Mouse (Mus musculus) left cerebral cortex, postnatal 4 days (tissue): Measurements from ENCODE around the gene Slc6a12. TPM values are rescaled to one million over a fixed set of nuclear protein-coding genes. Genes with fewer than 3 reads are reported as not detected.
A peak's percentile ranks its signal among the peaks of the same experiment; 100 is the strongest.
"Not testable (repeated sequence)": the region's sequence is repeated elsewhere in the genome, so short reads cannot be mapped to it uniquely, and the experiment has no call there.

Source experiments
- DNase-seq: peaks from one replicate; pipeline ENCODE4 v3.0.0-alpha.2; 2022
- intact Hi-C: fragments of 180-260 bp; cut with DNase I; formaldehyde crosslinking; loops from one replicate; pipeline ENCODE4 v1.15.1; 2025
- total RNA-seq, 2 experiments: library from RNA; stranded (reverse); gene quantifications; 2 replicates each; pipeline ENCODE4 v1.2.3; 2021

Slc6a12 gene
- total RNA-seq, 2 experiments from 2014 or later = 1.1 to 1.6 TPM

DNA sequence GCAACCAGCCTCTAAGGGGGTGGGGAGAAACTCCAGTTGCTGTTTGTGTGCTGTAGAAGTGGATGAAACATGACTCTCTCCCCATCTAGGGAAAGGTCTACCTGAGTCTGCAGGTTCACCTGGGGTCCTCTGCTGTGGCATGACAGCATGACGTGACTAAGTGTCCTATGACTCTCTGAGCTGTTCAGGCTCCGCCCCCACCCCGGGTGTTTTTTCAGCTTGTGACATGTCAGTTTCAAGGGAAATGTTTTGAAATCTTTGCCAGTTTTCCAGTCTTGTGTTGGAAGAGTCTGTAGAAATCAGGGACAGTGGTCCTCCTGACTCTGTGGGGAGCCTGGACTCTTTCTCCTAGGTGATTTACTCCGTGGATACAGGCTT, 4.4 kb upstream of the Slc6a12 start:
- intact Hi-C loops = loop anchor here (5.0 kb wide), 1 partner anchor 194 kb away; no protein-coding TSS in a partner anchor

DNA sequence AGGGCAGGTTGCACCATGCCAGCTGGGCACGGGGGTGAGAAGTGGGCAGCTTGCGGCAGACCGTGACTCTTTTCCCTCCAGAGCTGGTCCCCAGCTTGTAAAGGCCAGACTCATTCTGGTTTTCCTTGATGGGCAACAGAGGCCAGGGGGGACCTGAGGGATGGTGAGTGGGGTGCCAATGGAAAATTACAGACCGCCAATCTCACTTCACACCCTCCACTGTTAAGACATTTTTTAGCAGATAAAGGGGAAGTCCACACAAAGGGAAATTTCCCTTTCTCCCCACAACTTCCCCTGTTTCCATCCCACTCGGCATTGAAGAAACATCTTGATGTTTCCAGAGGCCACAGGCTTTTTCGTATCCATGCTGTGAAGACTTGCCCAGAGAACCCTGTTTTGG, 1.2 kb upstream of the Slc6a12 start:
- no peak for DNase-seq
- intact Hi-C loops = no loop called here

More for the DNA sequence above, 4.4 kb upstream of the Slc6a12 start:
- no peak for DNase-seq

DNA sequence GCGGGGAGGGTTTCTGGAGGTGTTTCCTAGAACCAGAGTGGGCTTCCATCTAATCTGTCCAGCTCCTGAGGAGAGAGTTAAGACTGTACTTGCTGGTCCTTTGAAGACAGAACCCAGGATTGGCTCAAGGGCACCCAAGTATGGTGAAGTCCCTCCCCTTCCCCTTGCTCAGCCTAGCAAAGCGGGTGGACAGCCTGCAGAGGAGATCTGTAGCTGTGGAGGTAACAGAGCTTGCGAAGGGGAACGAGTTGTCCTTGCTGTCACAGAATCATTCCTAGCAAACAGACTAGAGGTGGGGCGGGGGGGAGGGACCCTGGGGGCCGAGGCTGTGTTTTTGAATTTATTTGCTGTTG, 871 bp downstream of the Slc6a12 start:
- intact Hi-C loops = no loop called here
- no peak for DNase-seq

DNA sequence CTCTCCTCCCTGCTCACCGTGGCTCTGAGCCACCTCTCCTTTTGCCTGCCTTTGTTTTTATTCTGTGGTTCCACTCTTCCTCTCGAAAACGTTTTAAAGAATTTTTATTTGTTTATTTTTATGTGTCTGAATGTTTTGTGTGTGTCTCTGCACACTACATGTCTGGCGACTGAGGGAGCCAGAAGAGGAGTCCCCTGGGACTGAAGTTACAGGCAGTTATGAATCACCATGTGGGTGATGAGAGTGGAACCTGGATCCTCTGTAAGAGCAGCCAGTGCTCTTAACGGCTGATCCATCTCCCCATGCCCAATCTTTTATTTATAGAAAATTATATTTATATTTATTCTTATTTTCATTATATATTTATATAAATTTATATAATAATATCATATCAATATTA, 1.5 kb downstream of the Slc6a12 start:
- intact Hi-C loops = no loop called here

DNA sequence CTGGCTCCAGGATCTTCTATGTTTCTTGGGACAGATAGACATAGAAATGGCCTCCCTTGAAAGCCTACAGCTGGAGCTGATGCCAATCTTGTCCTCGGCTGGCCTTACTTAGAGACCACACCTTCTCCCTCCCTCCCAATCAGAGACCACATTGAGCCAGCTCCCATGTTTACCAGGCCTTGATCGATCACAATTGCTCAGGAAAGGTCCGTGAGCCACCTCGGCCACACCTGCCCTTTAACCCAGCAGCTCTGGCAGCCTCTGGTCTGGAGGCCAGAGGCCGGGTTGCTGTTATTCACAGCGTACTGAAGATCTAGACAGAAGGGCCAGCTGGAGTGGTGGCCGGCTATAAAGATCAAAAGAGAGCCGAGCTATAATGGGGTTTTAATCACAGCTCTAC, 3.6 kb downstream of the Slc6a12 start:
- DNase-seq = no peak
- intact Hi-C loops = no loop called here

More for the DNA sequence above, 1.5 kb downstream of the Slc6a12 start:
- no peak for DNase-seq

DNA sequence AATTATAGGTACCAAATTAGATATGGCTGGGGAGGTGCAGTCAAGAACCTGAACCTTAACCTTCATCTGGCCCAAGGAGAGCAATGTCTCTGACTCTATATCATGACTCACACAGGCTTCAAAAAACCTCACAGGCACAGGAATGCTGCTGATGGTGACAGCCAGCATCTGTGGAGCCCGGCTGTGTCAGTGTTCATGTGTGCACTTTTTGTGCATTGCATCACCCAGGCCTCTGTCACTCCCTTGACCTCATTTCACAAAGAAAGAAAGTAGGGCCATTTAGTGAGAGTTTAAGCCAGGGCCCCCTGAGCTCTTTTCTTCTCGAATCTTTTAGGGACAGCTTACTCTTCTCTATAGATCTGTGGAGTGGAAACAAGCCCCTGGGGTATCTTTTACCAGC, 9.4 kb downstream of the Slc6a12 start:
- intact Hi-C loops = no loop called here

GRCm38 (mm10) chr6:121356041-121356440, 13.2 kb downstream of the Slc6a12 start:
- intact Hi-C loops = no loop called here
- no peak for DNase-seq

More for the DNA sequence above, 9.4 kb downstream of the Slc6a12 start:
- no peak for DNase-seq

- no peak for DNase-seq
- intact Hi-C loops = no loop called here
Measured at GRCm38 (mm10) chr6:121357232-121357631, 14.4 kb downstream of the Slc6a12 start.

DNA sequence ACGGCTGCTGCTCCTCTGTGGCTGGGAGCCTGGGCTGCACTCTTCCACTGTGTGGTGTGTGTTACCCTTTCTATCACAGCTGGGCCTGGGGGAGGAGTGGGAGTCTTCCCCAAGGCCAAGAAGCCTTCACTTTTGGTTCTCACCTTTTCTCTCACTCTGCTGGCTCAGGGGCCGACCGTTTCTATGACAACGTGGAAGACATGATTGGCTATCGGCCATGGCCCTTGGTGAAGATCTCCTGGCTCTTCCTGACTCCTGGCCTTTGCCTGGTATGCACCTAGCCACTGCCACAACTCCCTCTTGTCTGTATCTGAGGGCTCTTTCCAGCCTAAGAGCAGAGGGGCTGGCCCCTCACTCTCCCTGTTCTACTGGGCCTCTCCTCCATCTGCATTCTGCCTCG, 20.2 kb downstream of the Slc6a12 start:
- DNase-seq = no peak
- intact Hi-C loops = no loop called here

DNA sequence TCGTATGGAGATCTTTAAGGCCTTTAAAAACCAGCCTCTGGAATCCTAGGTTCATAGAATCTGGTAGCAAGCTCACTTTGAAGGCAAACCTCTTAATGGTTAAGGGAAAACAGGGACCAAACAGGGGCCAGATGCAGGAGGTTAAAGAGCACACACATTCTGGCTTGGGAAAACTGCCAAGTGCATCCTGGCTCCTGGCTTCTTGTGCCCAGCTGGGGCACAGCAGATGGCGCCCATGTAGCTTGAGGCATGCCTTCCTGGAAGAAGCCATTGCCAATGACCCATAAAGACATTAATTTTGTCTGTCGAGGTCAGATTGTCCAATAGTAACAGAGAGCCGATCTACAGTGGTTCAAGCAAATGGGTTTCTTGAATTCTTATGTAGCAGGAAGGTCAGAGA, 21.1 kb downstream of the Slc6a12 start:
- intact Hi-C loops = no loop called here
- peak; percentile 46 for DNase-seq

DNA sequence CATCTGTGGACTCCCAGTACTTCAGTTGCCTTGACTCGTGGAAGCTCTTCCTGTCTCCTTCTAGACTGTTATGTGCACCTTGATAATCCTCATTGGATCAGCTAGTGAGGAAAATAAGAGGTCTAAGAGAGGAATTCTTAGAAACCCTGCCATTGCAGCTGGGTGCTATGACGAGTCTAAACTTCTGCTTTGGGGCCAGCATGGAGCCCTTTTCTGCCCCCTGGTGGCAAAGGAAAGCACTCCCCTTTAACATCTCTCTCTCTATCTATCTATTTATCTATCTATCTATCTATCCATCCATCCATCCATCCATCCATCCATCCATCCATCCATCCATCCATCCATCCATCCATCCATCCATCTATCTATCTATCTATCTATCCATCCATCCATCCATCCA, 23.7 kb downstream of the Slc6a12 start:
- DNase-seq = peak; percentile 21
- intact Hi-C loops = not testable (repeated sequence)

GRCm38 (mm10) chr6:121367099-121367498, 24.2 kb downstream of the Slc6a12 start:
- no peak for DNase-seq
- intact Hi-C loops = no loop called here

DNA sequence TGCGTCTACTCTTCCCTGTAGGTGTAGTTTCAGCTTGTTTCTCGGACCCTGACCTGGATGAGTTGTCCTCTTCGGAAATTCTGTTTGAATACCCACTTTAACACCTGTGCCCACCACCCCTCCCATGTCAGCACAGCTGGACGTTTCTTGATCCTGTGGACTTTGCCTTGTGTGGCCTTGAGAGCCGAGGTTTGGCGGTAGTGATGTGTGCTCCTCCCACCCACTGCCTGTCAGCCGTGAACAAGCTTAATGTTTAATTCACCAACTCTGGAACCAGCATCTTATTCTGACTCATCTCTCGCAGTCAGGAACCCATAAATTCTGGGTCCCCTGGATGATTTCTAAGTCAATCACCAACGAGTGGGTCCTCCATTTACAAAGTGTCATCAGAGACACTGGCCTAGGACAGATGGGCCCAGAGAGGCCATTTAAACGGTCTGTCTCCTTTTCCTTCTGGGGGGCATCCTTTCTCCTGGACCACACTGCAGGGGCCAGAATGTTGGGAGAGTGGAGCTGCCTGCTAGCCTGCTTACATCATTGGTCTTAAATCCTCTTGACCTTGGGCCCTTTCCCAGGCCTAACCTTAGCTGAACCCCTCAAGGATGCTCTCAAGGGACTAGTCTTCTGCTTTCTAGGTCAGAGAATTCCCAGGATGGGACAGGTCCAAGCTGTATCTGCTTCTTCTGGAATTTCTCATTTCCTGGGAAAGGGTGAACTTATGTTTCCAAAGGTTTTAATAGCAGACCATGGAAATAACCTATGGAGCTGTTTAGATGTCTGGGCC, 28.5 kb downstream of the Slc6a12 start:
- no peak for DNase-seq
- intact Hi-C loops = no loop called here

DNA sequence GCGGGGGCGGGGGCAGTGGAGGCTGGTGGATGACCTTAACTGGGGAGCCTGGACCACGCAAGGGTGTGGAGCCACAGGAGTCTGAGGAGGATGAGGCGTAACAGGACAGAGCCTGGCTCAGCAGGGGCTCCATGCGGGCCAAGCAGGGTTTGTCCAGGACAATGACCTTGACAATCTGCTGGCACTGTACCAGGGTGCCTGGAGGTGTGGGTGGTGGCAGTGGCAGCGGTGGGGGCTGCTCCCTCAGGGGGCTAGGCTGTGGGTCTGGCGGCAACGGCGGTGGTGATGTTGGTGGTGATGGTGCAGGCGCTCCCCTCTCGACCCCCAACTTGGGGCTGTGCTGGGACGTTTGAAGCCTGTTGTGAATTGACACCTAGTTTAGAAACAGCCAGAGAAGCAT, 33.3 kb downstream of the Slc6a12 start:
- intact Hi-C loops = no loop called here

GRCm38 (mm10) chr6:121378256-121378655, 35.4 kb downstream of the Slc6a12 start:
- no peak for DNase-seq
- intact Hi-C loops = no loop called here

More for the DNA sequence above, 33.3 kb downstream of the Slc6a12 start:
- peak; percentile 16 for DNase-seq

GRCm38 (mm10) chr6:121380576-121380975, 37.7 kb downstream of the Slc6a12 start:
- DNase-seq = no peak
- intact Hi-C loops = no loop called here

DNA sequence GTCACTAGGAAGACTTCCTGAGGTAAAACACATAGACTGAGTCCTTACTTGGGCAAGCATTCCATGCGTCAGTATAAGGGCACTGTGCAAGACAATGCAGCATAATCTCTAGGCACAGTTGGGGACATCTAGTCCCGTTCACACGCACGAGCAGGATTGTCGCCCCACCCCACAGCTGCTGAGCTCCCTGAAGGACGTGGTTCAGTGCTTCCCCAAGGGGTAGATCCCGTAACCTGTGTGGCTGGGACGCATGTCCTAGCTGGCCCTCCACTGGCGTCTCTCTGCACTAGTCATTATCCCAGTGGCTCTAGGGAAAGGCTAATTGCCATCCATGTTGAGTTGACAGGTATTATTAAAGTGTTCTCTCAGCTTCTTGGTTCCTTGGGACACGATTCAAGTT, 39.2 kb downstream of the Slc6a12 start:
- no peak for DNase-seq
- intact Hi-C loops = no loop called here

GRCm38 (mm10) chr6:121385397-121385796, 42.5 kb downstream of the Slc6a12 start:
- intact Hi-C loops = no loop called here
- no peak for DNase-seq

GRCm38 (mm10) chr6:121392610-121393252, 49.9 kb downstream of the Slc6a12 start:
- intact Hi-C loops = no loop called here
- no peak for DNase-seq

GRCm38 (mm10) chr6:121401140-121401539, 58.3 kb downstream of the Slc6a12 start:
- intact Hi-C loops = no loop called here
- DNase-seq = no peak

GRCm38 (mm10) chr6:121401826-121402660, 59.2 kb downstream of the Slc6a12 start:
- intact Hi-C loops = no loop called here
- no peak for DNase-seq
